Mouse (Mus musculus) hindbrain, embryonic 16.5 days (tissue): ENCODE measurements at regions not wholly inside any gene's neighbourhood (a gene's known extent, or its start where the extent isn't known, plus 50 kb on each side); places are given as distances from the start of the nearest gene placed in this dataset. TPM values are rescaled to one million over a fixed set of nuclear protein-coding genes. Genes with fewer than 3 reads are reported as not detected.

Source experiments
- ATAC-seq: fragments of 200-750 bp; cut with Nextera tagmentation; 2 replicates; pipeline ENCODE4 v1.8.0; 2017; ENCODE audit warnings: moderate TSS enrichment, moderate library complexity
- H3K27ac ChIP-seq: fragments of 300-500 bp; sonication (generic); 2 replicates; pipeline ENCODE4 v1.5.1; 2014; ENCODE audit warnings: low read depth, mild to moderate bottlenecking, control low read depth, low read length, moderate library complexity
- H3K27me3 ChIP-seq: fragments of 300-500 bp; sonication (generic); replicated peaks from 2 replicates; pipeline ENCODE4 v1.6.1; 2014; ENCODE audit warnings: low read length; ENCODE audit not compliant: control insufficient read depth, insufficient read depth
- H3K36me3 ChIP-seq: fragments of 300-500 bp; sonication (generic); 2 replicates; pipeline ENCODE4 v1.6.1; 2014; ENCODE audit warnings: mild to moderate bottlenecking, low read length, moderate library complexity, mixed read lengths; ENCODE audit not compliant: control insufficient read depth, insufficient read depth
- H3K4me1 ChIP-seq: fragments of 300-500 bp; sonication (generic); 2 replicates; pipeline ENCODE4 v1.6.1; 2014; ENCODE audit warnings: low read depth, low read length; ENCODE audit not compliant: control insufficient read depth, insufficient read depth
- H3K4me2 ChIP-seq: fragments of 300-500 bp; sonication (generic); 2 replicates; pipeline ENCODE4 v1.6.1; 2014; ENCODE audit warnings: mild to moderate bottlenecking, low read length, control low read depth, moderate library complexity
- H3K4me3 ChIP-seq: fragments of 300-500 bp; sonication (generic); 2 replicates; pipeline ENCODE4 v1.5.1; 2014; ENCODE audit warnings: mild to moderate bottlenecking, low read length, control low read depth, moderate library complexity
- H3K9ac ChIP-seq: fragments of 300-500 bp; sonication (generic); 2 replicates; pipeline ENCODE4 v1.6.1; 2014; ENCODE audit warnings: low read depth, mild to moderate bottlenecking, control low read depth, low read length, moderate library complexity
- H3K9me3 ChIP-seq: fragments of 300-500 bp; sonication (generic); 2 replicates; pipeline ENCODE4 v1.6.1; 2014; ENCODE audit warnings: mild to moderate bottlenecking, low read length, moderate library complexity; ENCODE audit not compliant: control insufficient read depth
- WGBS: fragments of 180-500 bp; shearing (Covaris S2); extraction: QIAGEN DNeasy Blood & Tissue Kit; methylation state at CpG from one replicate; pipeline ENCODE4 v1.1.7; 2014; 5-methylcytosine and 5-hydroxymethylcytosine counted together
- microRNA-seq: library from miRNA; unstranded; fragments of <30 nt; microRNA quantifications from one replicate; pipeline ENCODE4, GENCODE M21; 2017

DNA sequence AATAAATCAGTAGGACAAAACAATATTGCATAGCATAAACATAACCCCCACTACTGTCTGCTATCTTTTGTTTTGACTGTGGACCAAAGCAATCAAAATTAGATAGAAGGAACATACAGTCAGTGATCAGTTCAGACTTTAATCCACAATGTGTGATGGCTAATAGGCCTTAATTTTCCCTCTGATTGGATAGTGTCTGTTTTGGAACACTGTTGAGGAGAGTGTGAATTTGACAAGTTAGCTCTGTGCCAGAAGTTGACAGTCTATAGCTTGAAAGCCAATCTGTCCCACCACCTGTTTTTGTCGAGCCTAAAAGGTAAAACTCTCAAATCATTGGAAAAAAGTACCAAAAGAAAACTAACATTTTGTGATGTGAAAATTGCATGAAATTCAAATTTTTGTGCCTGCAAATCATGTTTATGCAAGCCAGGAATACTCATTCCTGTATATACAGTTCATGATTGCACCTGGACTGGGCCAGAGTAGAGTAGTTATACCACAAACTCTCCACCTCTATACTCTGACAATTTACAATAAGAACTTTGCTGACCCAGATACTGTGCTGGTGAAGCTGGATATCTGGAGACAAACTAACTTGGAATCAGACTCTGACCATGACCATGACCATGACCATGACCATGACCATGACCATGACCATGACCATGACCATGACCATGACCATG is 50.1 kb upstream of the Ptprz1 start:
- no peaks in the 10 kb centered on the region for H3K36me3 ChIP-seq
- H3K27ac ChIP-seq: no peak overlapping the region
- H3K4me3 ChIP-seq: no peak overlapping the region
- no peaks in the 10 kb centered on the region for H3K4me1 ChIP-seq
- H3K9me3 ChIP-seq: no peaks in the 10 kb centered on the region
- H3K27me3 ChIP-seq: no peaks in the 10 kb centered on the region
- WGBS: 73% methylated on average over 1 of the region's 1 CpGs
- ATAC-seq: no peak
- H3K9ac ChIP-seq: no peak overlapping the region
- no peak overlapping the region for H3K4me2 ChIP-seq

Small RNAs in the stretch of these regions (microRNA-seq; reads per million reads assigned to microRNA genes)
- gene Gm25942: not detected
